Mouse (Mus musculus): ENCODE data around the gene Zc3hc1.

DNA sequence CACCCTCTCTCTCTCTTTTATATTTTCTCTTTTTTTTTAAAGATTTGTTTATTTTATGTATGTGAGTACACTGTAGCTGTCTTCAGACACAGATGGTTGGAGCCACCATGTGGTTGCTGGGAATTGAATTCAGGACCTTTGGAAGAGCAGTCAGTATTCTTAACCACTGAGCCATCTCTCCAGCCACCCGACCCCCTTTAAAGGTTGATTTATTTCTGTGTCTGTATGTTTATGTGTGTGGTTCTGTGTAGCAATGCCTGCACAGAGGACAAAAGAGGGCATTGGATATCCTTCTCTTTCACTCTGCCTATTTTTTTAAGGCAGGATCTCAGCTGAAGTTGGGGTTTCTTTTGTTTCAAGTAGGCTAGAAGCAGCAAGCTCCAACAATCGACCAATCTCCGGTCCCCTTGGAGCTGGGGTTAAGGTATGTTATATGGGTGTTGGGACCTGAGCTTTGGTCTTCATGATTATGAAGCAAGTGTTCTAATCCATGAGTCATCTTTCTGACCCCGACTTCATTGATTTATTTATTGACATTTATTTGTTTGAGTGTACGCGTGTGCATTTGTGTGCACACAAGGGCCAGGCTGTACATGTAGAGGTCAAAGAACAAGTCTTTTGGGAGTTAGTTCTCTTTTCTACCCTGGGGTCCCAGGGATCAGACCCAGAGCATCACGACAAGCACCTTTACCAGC, 18.7 kb upstream of the Zc3hc1 start:
- TF ChIP-seq ZNF384 (IDR thresholded peaks at IDR 0.05; ENCODE audit: low read depth, low read length) (no peak), CHD2 (IDR thresholded peaks at IDR 0.05; ENCODE audit: low read depth, low read length) (no peak), MAFK (IDR thresholded peaks at IDR 0.05; ENCODE audit: insufficient read depth, low read depth, low read length) (no peak), ZC3H11A (IDR thresholded peaks at IDR 0.05; ENCODE audit: borderline replicate concordance, low read depth, low read length) (no peak), HCFC1 (IDR thresholded peaks at IDR 0.05; ENCODE audit: borderline replicate concordance, insufficient read depth, low read length) (no peak)

All from ES-E14 (cell line).